Mouse (Mus musculus) stomach, embryonic 14.5 days (tissue): ENCODE data around the gene Nanog. TPM values are rescaled to one million over a fixed set of nuclear protein-coding genes. Genes with fewer than 3 reads are reported as not detected.
"Not testable (repeated sequence)": the region's sequence is repeated elsewhere in the genome, so short reads cannot be mapped to it uniquely, and the experiment has no call there.

Experiments
- ATAC-seq: fragments of 200-750 bp; cut with Nextera tagmentation; 2 replicates; pipeline ENCODE4 v1.8.0; 2017; ENCODE audit warnings: low read depth, moderate TSS enrichment; ENCODE audit not compliant: insufficient number of reproducible peaks, insufficient read depth, low FRiP score
- H3K27ac ChIP-seq: fragments of 300-500 bp; sonication (generic); 2 replicates; pipeline ENCODE4 v1.5.1; 2014; ENCODE audit warnings: mild to moderate bottlenecking, low read length, moderate library complexity, mixed read lengths
- H3K27me3 ChIP-seq: fragments of 300-500 bp; sonication (generic); 2 replicates; pipeline ENCODE4 v1.6.1; 2014; ENCODE audit warnings: low read length, control low read depth, mixed read lengths; ENCODE audit not compliant: control insufficient read depth, insufficient read depth
- H3K36me3 ChIP-seq: fragments of 300-500 bp; sonication (generic); 2 replicates; pipeline ENCODE4 v1.6.1; 2014; ENCODE audit warnings: mild to moderate bottlenecking, control low read depth, low read length, moderate library complexity, mixed read lengths; ENCODE audit not compliant: control insufficient read depth, insufficient read depth
- H3K4me1 ChIP-seq: fragments of 300-500 bp; sonication (generic); 2 replicates; pipeline ENCODE4 v1.6.1; 2014; ENCODE audit warnings: low read length, control low read depth, mixed read lengths; ENCODE audit not compliant: control insufficient read depth, insufficient read depth
- H3K4me2 ChIP-seq: fragments of 300-500 bp; sonication (generic); replicated peaks from 2 replicates; pipeline ENCODE4 v1.6.1; 2014; ENCODE audit warnings: low read depth, low read length, control low read depth
- H3K4me3 ChIP-seq: fragments of 300-500 bp; sonication (generic); 2 replicates; pipeline ENCODE4 v1.5.1; 2014; ENCODE audit warnings: low read depth, low read length, control low read depth
- H3K9ac ChIP-seq: fragments of 300-500 bp; sonication (generic); replicated peaks from 2 replicates; pipeline ENCODE4 v1.6.1; 2014; ENCODE audit warnings: low read depth, mild to moderate bottlenecking, control low read depth, low read length, moderate library complexity, mixed read lengths
- H3K9me3 ChIP-seq: fragments of 300-500 bp; sonication (generic); 2 replicates; pipeline ENCODE4 v1.6.1; 2016; ENCODE audit warnings: low read depth, low read length, control low read depth; ENCODE audit not compliant: control insufficient read depth
- WGBS: fragments of 180-500 bp; shearing (Covaris S2); extraction: QIAGEN DNeasy Blood & Tissue Kit; methylation state at CpG from one replicate; pipeline ENCODE4 v1.1.7; 2014; 5-methylcytosine and 5-hydroxymethylcytosine counted together
- polyA plus RNA-seq: library from polyadenylated mRNA; unstranded; fragments of >200 nt; fragmentation: Nextera tagmentation; extraction: Ambion mirVana; gene quantifications from 2 replicates; pipeline ENCODE4 v1.2.1, GENCODE M21; 2014

Gene Nanog
- polyA plus RNA-seq, 1 experiment from 2014 or later, result 0.32 TPM

DNA sequence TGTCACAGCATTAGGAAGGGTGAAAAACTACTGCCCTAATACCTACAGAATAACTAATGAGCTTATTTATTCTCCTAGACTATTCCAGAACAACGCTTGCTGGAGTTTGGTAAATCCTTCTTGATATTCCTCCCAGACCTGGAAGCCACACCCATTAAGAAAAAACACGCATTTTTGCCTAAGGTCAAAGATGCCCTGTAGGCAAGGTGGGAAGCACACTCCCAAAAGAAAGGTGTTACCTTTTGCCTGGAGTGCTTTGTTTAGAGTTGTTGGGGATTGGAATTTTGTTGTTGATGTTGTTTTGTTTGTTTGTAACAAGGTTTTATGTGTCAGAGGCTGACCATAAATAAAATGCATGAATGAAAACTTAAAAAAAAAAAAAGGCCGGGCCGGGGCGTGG is 17.2 kb upstream of the Nanog start:
- Histone ChIP-seq H3K27ac (no peak overlapping the region), H3K4me2 (no peak overlapping the region), H3K4me1 (no peaks in the 10 kb centered on the region), H3K36me3 (no peaks in the 10 kb centered on the region), H3K9me3 (no peaks in the 10 kb centered on the region), H3K27me3 (no peaks in the 10 kb centered on the region), H3K9ac (no peak overlapping the region), H3K4me3 (no peak overlapping the region)
- no peak for ATAC-seq
- 85% methylated on average over 5 of the region's 5 CpGs for WGBS

DNA sequence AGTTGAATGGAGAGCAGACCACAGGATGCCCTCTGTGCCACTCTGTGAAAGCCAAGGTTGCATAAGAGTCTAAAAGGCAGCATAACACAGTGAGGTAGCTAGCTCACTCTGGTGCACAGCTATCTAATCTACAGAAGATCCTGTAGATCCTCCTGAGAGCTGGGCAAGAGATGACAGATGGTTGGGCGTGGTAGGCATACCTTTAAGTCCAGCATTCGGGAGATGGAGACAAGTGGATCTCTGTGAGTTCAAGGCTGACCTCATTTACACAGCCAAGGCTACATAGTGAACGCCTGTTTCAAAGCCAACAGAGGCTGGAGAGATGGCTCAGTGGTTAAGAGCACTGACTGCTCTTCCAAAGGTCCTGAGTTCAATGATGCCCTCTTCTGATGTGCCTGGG is 11.9 kb upstream of the Nanog start:
- WGBS, result 85% methylated on average over 3 of the region's 3 CpGs

DNA sequence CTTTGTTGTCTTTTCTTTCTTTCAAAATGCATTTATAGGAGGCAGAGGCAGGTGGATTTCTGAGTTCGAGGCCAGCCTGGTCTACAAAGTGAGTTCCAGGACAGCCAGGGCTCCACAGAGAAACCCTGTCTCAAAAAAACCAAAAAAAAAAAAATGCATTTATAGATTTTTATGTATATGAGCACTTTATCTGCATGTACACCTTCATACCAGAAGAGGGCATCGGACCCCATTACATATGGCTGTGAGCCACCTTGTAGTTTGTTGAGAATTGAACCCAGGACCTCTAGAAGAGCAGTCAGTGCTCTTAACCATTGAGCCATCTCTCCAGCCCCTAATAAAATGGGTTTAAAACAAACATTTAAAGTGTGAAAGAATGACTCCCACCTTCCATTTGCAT is 7.7 kb upstream of the Nanog start:
- H3K9me3 ChIP-seq, ATAC-seq, H3K4me1 ChIP-seq, H3K9ac ChIP-seq, H3K4me3 ChIP-seq, H3K4me2 ChIP-seq, H3K36me3 ChIP-seq, H3K27me3 ChIP-seq, H3K27ac ChIP-seq: not testable (repeated sequence)
- WGBS, result 82% methylated on average over 2 of the region's 2 CpGs

More for the DNA sequence above, 11.9 kb upstream of the Nanog start:
- no peak for ATAC-seq
- no peaks in the 10 kb centered on the region for H3K27me3 ChIP-seq
- H3K9ac ChIP-seq, result no peak overlapping the region
- no peak overlapping the region for H3K4me2 ChIP-seq
- no peaks in the 10 kb centered on the region for H3K4me1 ChIP-seq
- H3K4me3 ChIP-seq, result no peak overlapping the region
- no peak overlapping the region for H3K27ac ChIP-seq
- no peaks in the 10 kb centered on the region for H3K9me3 ChIP-seq
- H3K36me3 ChIP-seq, result no peaks in the 10 kb centered on the region

DNA sequence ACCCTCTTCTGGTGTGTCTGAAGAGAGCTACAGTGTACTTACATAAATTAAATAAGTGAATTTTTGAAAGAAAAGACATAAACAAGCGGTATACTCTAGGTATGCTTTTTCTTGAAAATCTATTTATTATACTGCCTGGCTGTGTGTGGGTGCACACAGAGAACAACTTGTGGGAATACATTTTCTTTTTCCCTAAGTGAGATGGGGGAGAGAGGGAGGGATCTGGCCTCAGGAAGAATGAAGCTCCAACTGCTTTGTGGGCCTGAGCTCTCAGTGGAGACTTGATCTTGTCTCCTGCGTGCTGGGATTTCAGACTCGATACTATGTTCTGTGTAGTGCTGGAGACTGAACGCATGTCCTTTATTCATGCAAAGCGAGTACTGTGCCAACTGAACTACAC is 5.5 kb upstream of the Nanog start:
- Histone ChIP-seq H3K9ac (no peak overlapping the region), H3K4me3 (no peak overlapping the region), H3K9me3 (no peaks in the 10 kb centered on the region), H3K4me1 (peaks cover 3% of the 10 kb centered on the region; the same call in 1 of the 2 replicates), H3K4me2 (no peak overlapping the region), H3K27me3 (no peaks in the 10 kb centered on the region), H3K27ac (no peak overlapping the region), H3K36me3 (no peaks in the 10 kb centered on the region)
- ATAC-seq, result no peak
- 79% methylated on average over 5 of the region's 5 CpGs for WGBS

DNA sequence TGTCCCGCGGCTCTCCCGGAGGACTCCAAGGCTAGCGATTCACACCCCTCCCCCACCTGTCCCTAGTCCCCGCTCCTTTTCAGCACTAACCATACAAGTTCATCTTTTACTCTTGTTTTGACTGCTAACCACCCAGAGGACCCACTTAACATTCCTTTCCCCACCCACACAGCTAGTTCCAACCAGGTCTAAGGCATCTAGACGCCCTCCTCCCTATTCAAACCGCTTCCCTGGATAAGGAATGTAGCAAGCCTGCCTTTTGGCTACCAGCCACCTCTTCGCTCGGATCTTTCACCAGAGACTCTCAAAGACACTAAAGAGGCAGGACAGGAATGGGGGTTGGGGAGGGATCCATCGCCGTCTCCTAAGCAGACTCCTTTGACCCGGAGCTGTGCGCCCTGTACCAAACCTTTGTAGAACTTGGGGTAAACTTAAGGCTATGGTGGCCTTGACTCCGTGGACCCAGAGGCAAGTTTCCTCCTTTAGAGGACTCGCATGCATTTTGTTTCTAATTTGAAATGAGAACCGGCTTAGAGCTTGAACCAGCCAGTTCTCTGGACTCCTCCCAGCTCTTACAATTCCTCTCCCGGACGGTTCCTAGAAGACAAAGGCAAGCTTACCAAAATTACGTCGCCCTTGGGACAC is 4.7 kb upstream of the Nanog start:
- no peaks in the 10 kb centered on the region for H3K36me3 ChIP-seq
- peak; percentile 85; the same call in 1 of the 2 replicates for ATAC-seq
- no peaks in the 10 kb centered on the region for H3K27me3 ChIP-seq
- peak overlapping the region; percentile 13; the same call in 1 of the 2 replicates for H3K4me3 ChIP-seq
- peak overlapping the region; percentile 35 for H3K4me2 ChIP-seq
- 5% methylated on average over 20 of the region's 20 CpGs for WGBS
- 0 out of 2 replicates have a peak overlapping the region, but pooled peaks have one; percentile 14 for H3K9ac ChIP-seq
- H3K27ac ChIP-seq, result peak overlapping the region; percentile 67; the same call in 1 of the 2 replicates
- H3K4me1 ChIP-seq, result peaks cover 3% of the 10 kb centered on the region; the same call in 1 of the 2 replicates
- no peaks in the 10 kb centered on the region for H3K9me3 ChIP-seq

DNA sequence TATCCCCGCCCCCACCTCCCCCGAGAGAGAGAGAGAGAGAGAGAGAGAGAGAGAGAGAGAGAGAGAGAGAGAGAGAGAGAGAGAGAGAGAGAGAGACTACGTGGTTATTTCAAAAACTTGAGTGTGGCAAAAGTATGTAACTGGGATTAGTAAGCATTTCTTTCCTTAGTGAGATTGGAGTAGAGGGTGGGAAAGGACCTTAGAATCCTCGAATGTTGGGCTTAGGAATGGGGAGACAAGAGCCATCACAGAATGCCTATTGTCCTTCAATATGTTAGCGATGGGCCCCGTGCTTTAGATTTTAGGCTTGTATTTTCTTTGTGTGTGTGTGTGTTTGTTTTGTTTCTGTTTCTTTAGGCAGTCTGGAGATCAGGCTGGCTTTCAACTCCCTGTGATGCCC is 4.0 kb upstream of the Nanog start:
- WGBS, result 17% methylated on average over 6 of the region's 6 CpGs
- Histone ChIP-seq H3K36me3 (no peaks in the 10 kb centered on the region), H3K27ac (no peak overlapping the region; the same call in 1 of the 2 replicates), H3K4me2 (peak overlapping the region; percentile 35; the same call in 1 of the 2 replicates), H3K9me3 (no peaks in the 10 kb centered on the region), H3K9ac (no peak overlapping the region), H3K27me3 (no peaks in the 10 kb centered on the region), H3K4me1 (peaks cover 3% of the 10 kb centered on the region; the same call in 1 of the 2 replicates), H3K4me3 (no peak overlapping the region)
- ATAC-seq, result no peak

DNA sequence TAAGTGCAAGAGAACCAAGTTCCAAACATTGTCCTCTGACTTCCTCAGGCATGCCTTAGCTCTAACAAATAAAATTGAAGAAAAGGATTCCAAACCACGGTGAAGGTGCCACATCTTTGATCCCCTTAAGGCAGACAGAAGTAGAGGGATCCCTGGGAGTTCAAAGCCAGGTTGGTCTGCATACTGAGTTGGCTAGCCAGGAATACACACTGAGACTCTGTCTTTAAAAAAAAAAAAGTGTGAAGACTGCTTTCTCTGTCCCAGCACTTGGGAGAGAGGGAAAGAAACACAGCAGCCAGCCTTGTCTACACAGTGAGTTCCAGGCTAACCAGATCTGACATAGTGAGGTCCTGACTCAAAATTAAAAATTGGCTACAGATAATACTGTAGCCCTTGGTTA is 3.6 kb upstream of the Nanog start:
- WGBS, result 25% methylated on average over 1 of the region's 1 CpGs
- H3K27ac ChIP-seq, result no peak overlapping the region; the same call in 1 of the 2 replicates
- ATAC-seq, result no peak

DNA sequence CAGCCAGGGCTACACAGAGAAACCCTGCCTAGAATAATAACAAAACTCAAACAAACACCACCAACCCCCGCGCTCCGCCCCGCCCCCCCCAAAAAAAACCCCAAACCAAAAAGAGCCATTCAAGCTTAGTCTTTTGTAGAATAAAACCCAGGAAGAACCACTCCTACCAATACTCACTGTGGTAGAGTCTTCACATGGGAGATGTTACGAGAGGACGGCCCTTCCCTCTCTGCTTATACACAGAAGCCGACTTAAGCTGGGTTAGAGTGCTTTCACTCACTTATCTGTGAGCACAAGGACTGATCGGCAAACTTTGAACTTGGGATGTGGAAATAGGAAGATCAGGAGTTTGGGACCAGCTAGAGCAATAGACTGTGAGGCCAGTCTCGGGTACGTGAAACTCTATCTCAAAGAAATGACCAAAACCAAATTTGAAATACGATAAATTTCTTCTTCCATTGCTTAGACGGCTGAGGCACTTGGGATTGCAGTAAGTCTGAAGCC is 900 bp upstream of the Nanog start:
- H3K4me3 ChIP-seq, result no peak overlapping the region
- no peak for ATAC-seq
- WGBS, result 64% methylated on average over 12 of the region's 12 CpGs

More for the DNA sequence above, 3.6 kb upstream of the Nanog start:
- Histone ChIP-seq H3K4me3 (no peak overlapping the region), H3K9ac (no peak overlapping the region), H3K36me3 (no peaks in the 10 kb centered on the region), H3K4me1 (peaks cover 3% of the 10 kb centered on the region; the same call in 1 of the 2 replicates), H3K27me3 (no peaks in the 10 kb centered on the region), H3K9me3 (no peaks in the 10 kb centered on the region), H3K4me2 (no peak overlapping the region)

More for the DNA sequence above, 900 bp upstream of the Nanog start:
- Histone ChIP-seq H3K36me3 (no peaks in the 10 kb centered on the region), H3K4me1 (peaks cover 3% of the 10 kb centered on the region; the same call in 1 of the 2 replicates), H3K4me2 (no peak overlapping the region), H3K9me3 (no peaks in the 10 kb centered on the region), H3K27me3 (no peaks in the 10 kb centered on the region), H3K27ac (no peak overlapping the region), H3K9ac (no peak overlapping the region)
